Mouse (Mus musculus) hindlimb bud, embryonic 11.5 days (tissue): ENCODE data around the gene Ambn.
"Not testable (repeated sequence)": the region's sequence is repeated elsewhere in the genome, so short reads cannot be mapped to it uniquely, and the experiment has no call there.

Experiments
- DNase-seq: peaks from one replicate; pipeline ENCODE4 v3.0.0-alpha.2; 2012; ENCODE audit warnings: low read depth, low spot score; ENCODE audit errors: extremely low spot score

The Ambn gene

GRCm38 (mm10) chr5:88455691-88456090, at the start of gene Ambn:
Gene Ambn, plus strand, starts transcription at chr5:88455991.
- DNase-seq = no peak

- DNase-seq = no peak
Measured at GRCm38 (mm10) chr5:88420319-88421065, 35.3 kb upstream of the Ambn start.

- DNase-seq = not testable (repeated sequence)
Measured at GRCm38 (mm10) chr5:88424892-88425291, 30.9 kb upstream of the Ambn start.

GRCm38 (mm10) chr5:88426753-88427152, 29.0 kb upstream of the Ambn start:
- no peak for DNase-seq

- no peak for DNase-seq
Measured at GRCm38 (mm10) chr5:88467471-88467870, 11.7 kb downstream of the Ambn start.

DNA sequence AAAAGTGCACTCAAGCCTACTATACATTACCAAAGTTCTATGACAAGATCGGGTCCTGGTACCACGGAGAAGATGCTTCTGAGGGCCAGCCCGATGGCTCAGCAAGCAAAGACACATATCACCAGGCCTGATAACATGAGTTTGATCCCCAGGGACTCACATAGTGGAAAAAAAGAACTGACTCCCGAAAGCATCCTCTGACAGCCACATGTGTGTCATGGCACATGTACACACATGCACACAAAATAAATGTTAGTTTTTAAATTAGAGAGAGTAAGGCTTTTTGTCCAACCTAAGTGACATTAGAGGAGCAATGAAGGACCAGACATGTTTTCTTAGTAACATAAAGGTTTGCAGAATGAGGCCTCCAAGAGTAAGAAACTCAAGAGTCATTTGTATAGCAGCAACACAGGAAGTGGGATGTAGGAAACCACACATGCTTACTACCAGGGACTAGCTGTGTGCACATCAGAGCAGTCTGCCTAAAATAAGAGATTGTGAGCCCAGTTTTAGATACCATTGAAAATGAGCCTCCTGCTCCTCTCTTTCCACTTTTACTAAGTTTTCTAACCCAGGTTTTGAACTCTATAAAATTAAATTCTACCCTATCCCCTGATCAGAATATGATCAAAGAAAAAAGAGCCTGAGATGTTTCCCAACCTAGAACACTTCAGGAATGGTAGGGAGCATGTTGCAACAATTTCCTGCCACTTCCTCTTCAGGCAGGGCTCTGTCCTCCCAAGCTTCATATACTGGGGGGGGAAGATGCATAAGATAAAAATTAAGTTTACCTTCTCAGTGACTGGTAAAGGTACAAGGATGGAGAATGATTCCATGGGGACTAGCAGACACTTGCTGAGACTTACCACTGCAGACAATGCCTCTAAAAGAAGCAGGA, 13.3 kb downstream of the Ambn start:
- no peak for DNase-seq

DNA sequence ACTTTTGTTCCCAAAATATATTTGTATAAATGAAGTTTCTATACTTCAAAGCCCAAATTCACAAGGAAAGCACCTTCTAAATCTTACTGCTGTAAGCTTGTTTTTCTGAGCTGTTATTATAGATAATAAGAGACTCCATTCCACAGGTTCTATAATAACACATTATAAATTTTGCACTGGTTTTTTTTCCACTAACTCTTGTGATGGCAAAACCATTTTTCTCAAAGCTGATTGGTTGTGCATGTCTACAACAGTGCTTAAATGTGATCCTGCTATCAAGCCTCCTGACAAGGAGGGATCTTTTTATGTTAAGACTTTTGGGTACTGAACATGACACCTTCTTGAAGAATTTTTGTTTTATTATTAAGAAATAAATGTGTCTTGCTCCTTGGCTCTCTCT, 31.9 kb downstream of the Ambn start, which contains the start of gene Enam:
Enam (plus strand) TSS at position 301 of the 400 bp plus-strand sequence.
- DNase-seq = no peak

- DNase-seq = no peak
Measured at GRCm38 (mm10) chr5:88489004-88489403, 33.2 kb downstream of the Ambn start.

- no peak for DNase-seq
Measured at GRCm38 (mm10) chr5:88491111-88491510, 35.3 kb downstream of the Ambn start.

- DNase-seq = no peak
Measured at GRCm38 (mm10) chr5:88499781-88500180, 44.0 kb downstream of the Ambn start.

- no peak for DNase-seq
Measured at GRCm38 (mm10) chr5:88508555-88508954, 52.8 kb downstream of the Ambn start.

- DNase-seq = no peak
Measured at GRCm38 (mm10) chr5:88508990-88509389, 53.2 kb downstream of the Ambn start.
